ENCODE assay signal across 20 mouse cellular contexts in genomic region chrX:20356309-20356708, GRCm38 (mm10). TPM values are rescaled to one million over a fixed set of nuclear protein-coding genes. Genes with fewer than 3 reads are reported as not detected.
DNase-seq lines count a peak whose midpoint lies in the region; ATAC-seq lines count a peak whose summit lies in the region.
"Had no signal": no experiment of that assay in that cellular context is flagged by ENCODE, and none has a peak within 500 bp of the region (broad histone marks: within the 10 kb centered on the region; RNA-seq: fewer than 3 reads in every experiment).

No protein-coding gene starts in this region.

- H3K4me3 ChIP-seq in neural tube, embryonic 12.5 days, result no peak overlapping the region
- no peak overlapping the region for H3K4me3 ChIP-seq in neural tube, embryonic 15.5 days (replicated peaks)
- H3K4me3 ChIP-seq: embryonic facial prominence, embryonic 15.5 days; forebrain, embryonic 12.5 days had no signal

- no peak overlapping the region for H3K4me2 ChIP-seq in neural tube, embryonic 12.5 days (replicated peaks)
- no peak overlapping the region for H3K4me2 ChIP-seq in neural tube, embryonic 15.5 days
- H3K4me2 ChIP-seq: embryonic facial prominence, embryonic 15.5 days; forebrain, embryonic 12.5 days; hindbrain, embryonic 14.5 days had no signal

- 31% methylated on average over 3 of the region's 3 CpGs for WGBS in neural tube, embryonic 12.5 days
- WGBS in neural tube, embryonic 15.5 days, result 36% methylated on average over 3 of the region's 3 CpGs

- H3K4me1 ChIP-seq in neural tube, embryonic 12.5 days, result no peaks in the 10 kb centered on the region
- no peaks in the 10 kb centered on the region for H3K4me1 ChIP-seq in neural tube, embryonic 15.5 days
- H3K4me1 ChIP-seq: embryonic facial prominence, embryonic 15.5 days; forebrain, embryonic 12.5 days had no signal

- no peaks in the 10 kb centered on the region for H3K27me3 ChIP-seq in neural tube, embryonic 12.5 days (replicated peaks)
- H3K27me3 ChIP-seq in neural tube, embryonic 15.5 days (replicated peaks), result no peaks in the 10 kb centered on the region
- H3K27me3 ChIP-seq: CH12.LX; embryonic facial prominence, embryonic 15.5 days; forebrain, embryonic 12.5 days had no signal

- H3K27ac ChIP-seq in neural tube, embryonic 12.5 days, result no peak overlapping the region
- H3K27ac ChIP-seq in neural tube, embryonic 15.5 days (replicated peaks), result no peak overlapping the region
- H3K27ac ChIP-seq: embryonic facial prominence, embryonic 15.5 days; forebrain, embryonic 12.5 days; hindbrain, embryonic 14.5 days had no signal

- no peak overlapping the region for H3K9ac ChIP-seq in neural tube, embryonic 12.5 days
- no peak overlapping the region for H3K9ac ChIP-seq in neural tube, embryonic 15.5 days (replicated peaks)
- H3K9ac ChIP-seq: embryonic facial prominence, embryonic 15.5 days; forebrain, embryonic 12.5 days; hindbrain, embryonic 14.5 days had no signal

- peak; percentile 3 for DNase-seq in embryo, embryonic 11 days
- DNase-seq in embryo, embryonic 10 days (ENCODE audit: low spot score), result no peak
- DNase-seq in natural killer cell, adult 2 months (ENCODE audit: low spot score in 2 of 2), result no peak
- no peak for DNase-seq in right cerebral cortex, postnatal 14 days
- DNase-seq: adrenal gland, postnatal 25 days; cerebellum, adult 11 months; cerebellum, postnatal 25 days; heart, adult 11 months; kidney, postnatal 14 days; layer of hippocampus, adult 9-11 months; lung, postnatal 14 days had no signal

- H3K9me3 ChIP-seq in neural tube, embryonic 12.5 days, result no peaks in the 10 kb centered on the region
- no peaks in the 10 kb centered on the region for H3K9me3 ChIP-seq in neural tube, embryonic 15.5 days (replicated peaks)
- H3K9me3 ChIP-seq: embryonic facial prominence, embryonic 15.5 days; forebrain, embryonic 12.5 days had no signal

- H3K36me3 ChIP-seq in neural tube, embryonic 12.5 days, result no peaks in the 10 kb centered on the region
- H3K36me3 ChIP-seq in neural tube, embryonic 15.5 days, result no peaks in the 10 kb centered on the region
- H3K36me3 ChIP-seq: embryonic facial prominence, embryonic 15.5 days; forebrain, embryonic 12.5 days had no signal

- 0 out of 2 replicates have a peak, but pooled peaks have one; percentile 44 for ATAC-seq in neural tube, embryonic 12.5 days (ENCODE audit: low FRiP score, low read depth)
- no peak for ATAC-seq in neural tube, embryonic 15.5 days (ENCODE audit: low FRiP score)
- 0 out of 2 replicates have a peak, but pooled peaks have one; percentile 18 for ATAC-seq in common myeloid progenitor, adult 5-6 weeks (replicated peaks; ENCODE audit: low read depth, poor library complexity, severe bottlenecking)
- ATAC-seq in megakaryocyte-erythroid progenitor cell, adult 5-6 weeks (replicated peaks; ENCODE audit: low FRiP score, low TSS enrichment, poor library complexity, severe bottlenecking), result peak; percentile 85
- ATAC-seq: intestine, embryonic 16.5 days had no signal

RNA-seq across cellular contexts. Expression of gene Rp2, which starts 8.0 kb away (rescaled TPM):
- 17.1 and 19.7 TPM in 2 replicates for polyA plus RNA-seq in neural tube, embryonic 12.5 days (2016; fragmentation: Nextera tagmentation; extraction: Ambion mirVana)
- 13.6 and 14.7 TPM in 2 replicates for polyA plus RNA-seq in neural tube, embryonic 15.5 days (2015; fragmentation: Nextera tagmentation; extraction: Ambion mirVana)
- total RNA-seq in common myeloid progenitor, adult 5-6 weeks (2017), result 28.2 and 29.0 TPM in 2 replicates
- 16.1 and 18.7 TPM in 2 replicates for total RNA-seq in megakaryocyte-erythroid progenitor cell, adult 5-6 weeks (2014; fragmentation: Nextera tagmentation)
- total RNA-seq in megakaryocyte-erythroid progenitor cell, adult 5-6 weeks (2017), result 21.7 and 26.5 TPM in 2 replicates
